ENCODE assay signal across 15 mouse cellular contexts in genomic region chr11:115049282-115049895, GRCm38 (mm10). TPM values are rescaled to one million over a fixed set of nuclear protein-coding genes. Genes with fewer than 3 reads are reported as not detected.
DNase-seq lines count a peak whose midpoint lies in the region; ATAC-seq lines count a peak whose summit lies in the region.
"Had no signal": no experiment of that assay in that cellular context is flagged by ENCODE, and none has a peak within 500 bp of the region (broad histone marks: within the 10 kb centered on the region; RNA-seq: fewer than 3 reads in every experiment).

No protein-coding gene starts in this region.

- 35% methylated on average over 3 of the region's 3 CpGs for WGBS in heart, embryonic 11.5 days (ENCODE audit: insufficient replicate concordance)

- H3K36me3 ChIP-seq in heart, embryonic 11.5 days (ENCODE audit: control insufficient read depth, insufficient read depth, low read length): no peaks in the 10 kb centered on the region
- H3K36me3 ChIP-seq: neural tube, embryonic 15.5 days had no signal

- no peak overlapping the region for H3K4me2 ChIP-seq in heart, embryonic 11.5 days
- H3K4me2 ChIP-seq: forebrain, embryonic 13.5 days; neural tube, embryonic 15.5 days had no signal

- H3K9me3 ChIP-seq in heart, embryonic 11.5 days (replicated peaks; ENCODE audit: control insufficient read depth, low read length): no peaks in the 10 kb centered on the region
- H3K9me3 ChIP-seq: forebrain, embryonic 13.5 days; neural tube, embryonic 15.5 days had no signal

- H3K9ac ChIP-seq in heart, embryonic 11.5 days (ENCODE audit: low read depth, low read length): no peak overlapping the region
- H3K9ac ChIP-seq: forebrain, embryonic 13.5 days; neural tube, embryonic 15.5 days had no signal

- peak; percentile 75 for DNase-seq in heart, adult 11 months
- no peak for DNase-seq in heart, adult 8-10 months (ENCODE audit: low spot score)
- DNase-seq in 3T3-L1 (ENCODE audit: low read depth, low spot score) (peak; percentile 66), ZHBTc4 (ENCODE audit: low read depth, low spot score) (peak; percentile 39)
- DNase-seq in layer of hippocampus, postnatal 14 days (ENCODE audit: low spot score in 2 of 2): no peak
- DNase-seq in adrenal gland, postnatal 10 days: no peak
- DNase-seq: kidney, adult 18-20 months; lung, postnatal 4 days had no signal

- H3K4me3 ChIP-seq in heart, embryonic 11.5 days (ENCODE audit: low read depth, low read length): no peak overlapping the region
- H3K4me3 ChIP-seq: forebrain, embryonic 13.5 days; neural tube, embryonic 15.5 days had no signal

- no peak overlapping the region for H3K27ac ChIP-seq in heart, embryonic 11.5 days (ENCODE audit: low read depth, low read length)
- H3K27ac ChIP-seq: forebrain, embryonic 13.5 days; neural tube, embryonic 15.5 days had no signal

- no peaks in the 10 kb centered on the region for H3K4me1 ChIP-seq in heart, embryonic 11.5 days (ENCODE audit: control insufficient read depth, insufficient read depth, low read length)
- H3K4me1 ChIP-seq: forebrain, embryonic 13.5 days; neural tube, embryonic 15.5 days had no signal

- peak; percentile 43; the same call in 1 of the 2 replicates for ATAC-seq in granulocyte monocyte progenitor cell, adult 5-6 weeks (replicated peaks; ENCODE audit: poor library complexity, severe bottlenecking)
- ATAC-seq in heart, embryonic 11.5 days (replicated peaks; ENCODE audit: insufficient number of reproducible peaks, low FRiP score, low TSS enrichment): no peak
- ATAC-seq: forebrain, embryonic 13.5 days had no signal

- H3K27me3 ChIP-seq in heart, embryonic 11.5 days (ENCODE audit: control insufficient read depth, insufficient read depth, low read length): no peaks in the 10 kb centered on the region
- H3K27me3 ChIP-seq: forebrain, embryonic 13.5 days had no signal

RNA-seq across cellular contexts. Expression of gene Cd300ld3, which starts 1.2 kb away (rescaled TPM):
- total RNA-seq in heart, adult 8-10 months (2022): 1 to 10 TPM; 4.6 to 9.1 (median 7.4) TPM
- not detected in 2 replicates for total RNA-seq in granulocyte monocyte progenitor cell, adult 5-6 weeks (2014; fragmentation: Nextera tagmentation)
- not detected in 2 replicates for total RNA-seq in granulocyte monocyte progenitor cell, adult 5-6 weeks (2017)
- not detected for total RNA-seq in layer of hippocampus, postnatal 14 days (2021)
- polyA plus RNA-seq in heart, embryonic 11.5 days (2014; fragmentation: Nextera tagmentation; extraction: Ambion mirVana): not detected in 2 replicates
- total RNA-seq in adrenal gland, postnatal 10 days (2021): 1 to 10 TPM; 3.8 to 4.5 TPM
- polyA plus RNA-seq: forebrain, embryonic 13.5 days; heart, embryonic 14.5 days; neural tube, embryonic 15.5 days; stomach, embryonic 16.5 days had no signal

RNA-seq across cellular contexts. Expression of gene Cd300ld5, which starts 11.8 kb away (rescaled TPM):
- total RNA-seq in heart, adult 8-10 months (2022): 1 to 10 TPM; 1.6 to 5.8 (median 2.9) TPM
- total RNA-seq in granulocyte monocyte progenitor cell, adult 5-6 weeks (2014; fragmentation: Nextera tagmentation): not detected in 2 replicates
- total RNA-seq in granulocyte monocyte progenitor cell, adult 5-6 weeks (2017): not detected in 2 replicates
- 1 to 10 TPM; 2.3 to 2.8 TPM for total RNA-seq in layer of hippocampus, postnatal 14 days (2021)
- polyA plus RNA-seq in heart, embryonic 11.5 days (2014; fragmentation: Nextera tagmentation; extraction: Ambion mirVana): not detected in 2 replicates
- 1 to 10 TPM; 1.3 to 3.9 TPM for total RNA-seq in adrenal gland, postnatal 10 days (2021)
- polyA plus RNA-seq: forebrain, embryonic 13.5 days; heart, embryonic 14.5 days; neural tube, embryonic 15.5 days; stomach, embryonic 16.5 days had no signal

RNA-seq across cellular contexts. Expression of gene Cd300e, which starts 12.6 kb away (rescaled TPM):
- under 1 TPM; 0.25 to 0.40 (median 0.32) TPM for total RNA-seq in heart, adult 8-10 months (2022)
- not detected in 2 replicates for total RNA-seq in granulocyte monocyte progenitor cell, adult 5-6 weeks (2014; fragmentation: Nextera tagmentation)
- not detected in 2 replicates for total RNA-seq in granulocyte monocyte progenitor cell, adult 5-6 weeks (2017)
- total RNA-seq in layer of hippocampus, postnatal 14 days (2021): not detected
- not detected in 2 replicates for polyA plus RNA-seq in heart, embryonic 11.5 days (2014; fragmentation: Nextera tagmentation; extraction: Ambion mirVana)
- under 1 TPM; 0.48 to 0.96 TPM for total RNA-seq in adrenal gland, postnatal 10 days (2021)
- total RNA-seq: left cerebral cortex, postnatal 25 days had no signal
- polyA plus RNA-seq: forebrain, embryonic 13.5 days; heart, embryonic 14.5 days had no signal

RNA-seq across cellular contexts. Expression of gene Cd300ld4, which starts 22.6 kb away (rescaled TPM):
- 1 to 10 TPM in 1 of 4 experiments, not detected in 3; 1.8 TPM for total RNA-seq in heart, adult 8-10 months (2022)
- not detected in 2 replicates for total RNA-seq in granulocyte monocyte progenitor cell, adult 5-6 weeks (2014; fragmentation: Nextera tagmentation)
- total RNA-seq in granulocyte monocyte progenitor cell, adult 5-6 weeks (2017): not detected in 2 replicates
- total RNA-seq in layer of hippocampus, postnatal 14 days (2021): not detected
- polyA plus RNA-seq in heart, embryonic 11.5 days (2014; fragmentation: Nextera tagmentation; extraction: Ambion mirVana): not detected in 2 replicates
- 1 to 10 TPM in 1 of 2 experiments, not detected in 1; 1.3 TPM for total RNA-seq in adrenal gland, postnatal 10 days (2021)
- polyA plus RNA-seq: forebrain, embryonic 13.5 days; heart, embryonic 14.5 days; neural tube, embryonic 15.5 days; stomach, embryonic 16.5 days had no signal

RNA-seq across cellular contexts. Expression of gene Cd300ld2, which starts 33.4 kb away (rescaled TPM):
- total RNA-seq in heart, adult 8-10 months (2022): not detected
- not detected in 2 replicates for total RNA-seq in granulocyte monocyte progenitor cell, adult 5-6 weeks (2014; fragmentation: Nextera tagmentation)
- total RNA-seq in granulocyte monocyte progenitor cell, adult 5-6 weeks (2017): not detected in 2 replicates
- not detected for total RNA-seq in layer of hippocampus, postnatal 14 days (2021)
- polyA plus RNA-seq in heart, embryonic 11.5 days (2014; fragmentation: Nextera tagmentation; extraction: Ambion mirVana): not detected in 2 replicates
- total RNA-seq in adrenal gland, postnatal 10 days (2021): not detected
- total RNA-seq: left cerebral cortex, postnatal 25 days had no signal
- polyA plus RNA-seq: forebrain, embryonic 13.5 days; heart, embryonic 14.5 days; neural tube, embryonic 15.5 days; stomach, embryonic 16.5 days had no signal

Comparison
In these comparisons a context has a peak if more than half of its experiments do, and no peak if none do; other contexts are left out.
1. DNase-seq: peak in heart, adult 11 months (single experiment), 3T3-L1 (single experiment) and ZHBTc4 (single experiment); none in heart, adult 8-10 months (single experiment), layer of hippocampus, postnatal 14 days (0 of 2) and adrenal gland, postnatal 10 days (single experiment).
2. RNA of gene Cd300ld3, which starts 1.2 kb away (total RNA-seq): 4.6 to 9.1 TPM in heart, adult 8-10 months and 3.8 to 4.5 TPM in adrenal gland, postnatal 10 days; not detected in granulocyte monocyte progenitor cell, adult 5-6 weeks and not detected in layer of hippocampus, postnatal 14 days; every median in the first group is over 4 times any median in the second.